Mouse (Mus musculus) adrenal gland, adult 18-20 months (tissue): ENCODE measurements at regions not wholly inside any gene's neighbourhood (a gene's known extent, or its start where the extent isn't known, plus 50 kb on each side); places are given as distances from the start of the nearest gene placed in this dataset.
"Not testable (repeated sequence)": the region's sequence is repeated elsewhere in the genome, so short reads cannot be mapped to it uniquely, and the experiment has no call there.

ENCODE experiments used
- DNase-seq, 2 experiments: peaks; one replicate each; pipeline ENCODE4 v3.0.0; 2021 to 2022; ENCODE audit warnings: low spot score in 2 of 2

DNA sequence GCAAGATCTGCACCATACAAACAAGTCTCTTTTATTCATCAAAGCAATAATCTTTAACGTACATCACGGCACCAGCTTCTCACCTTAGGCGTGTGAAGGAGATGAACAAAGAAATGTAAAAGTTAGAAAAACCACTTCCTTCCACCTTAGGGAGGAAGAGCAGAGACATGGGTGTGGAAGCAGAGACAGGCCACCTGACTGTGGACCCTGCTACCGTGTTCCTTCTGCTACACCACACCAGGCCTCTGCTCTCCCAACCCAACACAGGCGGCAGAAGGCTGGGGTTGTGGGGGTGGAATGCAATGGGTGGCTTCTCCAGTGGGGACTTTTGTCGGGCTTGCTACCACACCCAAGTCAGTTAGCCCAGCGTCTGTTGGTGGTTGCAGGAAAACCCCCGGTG is 540.2 kb upstream of the Gm10131 start:
- DNase-seq = no peak

DNA sequence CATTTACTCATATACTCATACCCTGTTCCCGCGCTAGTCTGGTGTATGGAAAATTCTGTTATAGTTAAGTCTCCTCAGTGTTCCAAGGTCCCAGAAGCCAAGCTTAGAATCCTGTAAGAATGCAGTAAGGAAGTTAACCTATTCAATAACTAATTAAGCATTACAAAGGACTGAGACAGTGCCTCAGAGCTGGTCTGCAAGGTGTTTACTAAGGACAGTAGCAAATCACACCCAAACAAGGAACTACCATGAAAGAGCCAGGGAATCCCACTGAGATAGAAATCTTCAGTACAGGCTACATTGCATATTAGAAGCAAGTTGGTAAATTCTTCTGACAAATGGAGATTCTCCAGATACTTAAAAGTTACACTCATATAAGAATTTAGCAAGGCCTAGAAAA is 516.7 kb upstream of the Gm10131 start:
- not testable (repeated sequence) for DNase-seq

DNA sequence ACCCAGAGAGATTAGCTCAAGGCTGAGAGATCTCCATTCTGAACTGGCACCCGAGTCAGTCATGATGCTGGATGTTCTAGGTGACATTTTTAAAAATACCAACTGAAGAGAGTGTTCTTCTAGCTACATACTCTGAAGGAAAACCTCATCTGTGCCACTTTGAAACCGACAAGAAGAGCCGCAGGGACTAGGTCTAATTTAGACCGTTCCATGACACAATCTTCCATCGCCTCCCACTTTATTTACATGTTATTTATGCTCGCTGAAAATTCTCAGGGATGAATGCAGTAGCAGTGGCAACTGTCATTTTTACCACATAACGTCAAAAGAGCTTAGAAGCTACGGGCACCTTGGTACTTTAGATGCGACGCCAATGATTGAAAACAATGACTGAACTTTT is 514.1 kb upstream of the Gm10131 start:
- no peak for DNase-seq

DNA sequence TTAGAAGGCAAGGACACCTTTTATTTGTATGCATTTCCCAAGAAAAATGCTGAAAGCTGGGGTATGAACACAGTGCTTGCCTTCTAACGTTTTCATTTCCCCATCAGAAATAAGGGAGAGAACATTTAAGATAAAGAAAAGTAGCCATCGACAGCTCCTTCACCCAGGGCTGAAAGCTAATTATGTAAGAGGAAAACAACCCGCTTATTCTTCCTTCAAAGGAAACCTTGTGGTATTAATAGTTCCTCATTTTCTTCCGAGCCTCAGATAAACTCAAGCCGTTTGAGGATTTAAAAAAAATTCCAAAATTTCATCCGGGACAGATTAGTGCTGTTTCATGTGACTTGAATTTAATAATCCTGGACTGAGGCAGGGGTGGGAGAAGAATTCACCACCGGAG is 512.2 kb upstream of the Gm10131 start:
- DNase-seq = no peak

DNA sequence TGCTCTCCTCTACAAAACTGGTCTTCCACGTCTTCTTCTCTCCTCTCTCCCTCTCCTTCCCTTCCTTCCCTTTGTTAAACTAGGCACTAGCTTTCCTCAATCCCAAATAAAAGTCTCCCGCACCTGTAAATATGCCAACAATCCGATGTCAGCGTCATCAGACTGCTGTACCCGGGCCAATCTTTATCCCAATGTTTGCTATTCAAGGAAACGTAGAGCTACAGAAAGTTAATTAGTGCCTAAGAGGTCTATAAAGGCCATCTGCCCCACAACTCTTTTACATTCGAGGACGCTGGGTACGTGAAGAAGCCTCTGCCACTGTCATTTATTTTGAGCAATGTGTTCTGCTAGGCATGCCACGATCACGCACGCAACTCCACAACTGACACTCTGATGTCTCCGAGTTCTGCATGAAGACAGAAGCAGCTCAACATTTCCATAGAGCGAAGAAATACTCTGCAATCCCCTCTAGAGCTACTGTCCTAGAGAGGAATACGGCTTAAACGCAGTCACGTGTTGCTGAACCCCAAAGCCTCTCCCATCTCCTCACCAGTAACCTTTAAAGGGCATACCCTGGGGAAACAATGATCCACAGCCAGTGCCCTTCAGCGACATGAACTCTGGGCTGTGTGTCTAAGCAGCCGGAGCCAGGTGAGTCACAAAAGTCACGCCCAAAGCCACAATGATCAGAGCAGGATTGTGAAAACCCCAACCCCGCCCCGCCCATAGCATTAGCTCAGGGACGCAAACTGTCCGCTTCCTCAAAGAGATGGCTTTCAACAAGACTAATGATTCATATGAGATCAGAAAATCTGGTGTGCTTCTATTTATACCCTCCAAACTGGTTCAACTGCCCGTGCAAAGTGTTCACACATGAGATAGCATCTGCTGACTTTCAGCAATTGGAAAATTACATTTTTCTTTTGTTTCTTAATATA is 510.9 kb upstream of the Gm10131 start:
- peak in 1 of 2 experiments; percentile 3 for DNase-seq

DNA sequence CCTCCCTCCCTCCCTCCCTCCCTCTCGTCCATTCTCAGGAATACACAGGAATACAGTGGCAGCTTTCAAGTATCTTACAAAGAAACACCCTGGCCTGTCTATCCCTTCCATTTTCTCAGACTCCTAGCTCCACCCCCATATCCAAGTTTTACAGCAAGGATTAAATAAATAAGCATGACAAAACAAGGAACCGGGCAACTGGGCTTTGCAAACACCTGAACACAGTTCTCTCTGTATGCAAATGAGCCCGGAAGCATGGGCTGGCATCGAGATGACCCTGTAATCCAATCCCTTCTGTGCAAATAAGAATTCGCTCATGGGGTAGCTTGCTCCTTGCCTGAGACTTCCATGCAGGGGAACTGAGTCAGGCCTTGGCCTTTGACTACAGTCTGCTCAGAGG is 506.5 kb upstream of the Gm10131 start:
- no peak for DNase-seq

DNA sequence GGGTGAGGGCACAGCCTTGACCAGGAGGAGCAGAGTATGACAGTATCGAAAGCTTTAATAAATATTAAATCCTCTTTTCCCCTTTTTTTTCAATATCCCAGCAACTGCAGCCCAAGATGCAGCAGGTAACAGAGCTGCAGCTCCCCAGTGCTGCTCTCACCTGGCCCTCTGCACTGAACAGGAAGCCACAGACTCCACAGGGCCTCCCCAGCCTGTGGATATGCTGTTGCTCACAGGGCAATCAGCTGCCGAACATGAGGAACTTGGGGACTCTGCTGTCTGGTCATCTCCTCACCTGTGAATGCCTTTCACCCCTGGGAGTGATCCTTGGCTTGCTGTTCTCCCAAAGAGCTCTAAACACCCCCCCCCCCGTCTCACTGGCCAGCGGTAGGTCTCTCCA is 503.4 kb upstream of the Gm10131 start:
- DNase-seq = no peak

DNA sequence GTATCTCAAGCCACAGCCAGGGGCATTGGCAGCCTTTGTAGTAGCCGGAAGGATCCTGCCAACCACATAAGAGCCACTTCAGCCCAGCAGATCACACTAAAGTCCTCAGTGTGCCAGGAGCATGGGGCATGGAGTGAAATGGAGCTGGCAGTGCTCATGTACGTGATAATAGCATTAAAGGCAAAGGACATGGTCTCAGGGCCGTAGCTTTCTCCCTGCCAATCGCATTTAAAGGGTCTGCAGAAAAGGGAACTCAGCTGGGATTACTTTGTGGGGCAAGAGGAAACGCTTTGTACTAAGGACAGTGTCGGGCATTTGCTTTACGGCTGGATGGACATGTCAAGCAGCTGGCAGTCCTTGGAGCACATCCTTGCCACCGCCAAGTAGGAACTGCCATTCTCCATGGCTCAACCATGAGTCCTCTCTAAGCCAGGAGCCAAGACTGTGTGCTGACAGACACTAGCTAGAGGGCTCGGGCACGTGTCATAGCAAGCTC is 502.5 kb upstream of the Gm10131 start:
- no peak for DNase-seq

DNA sequence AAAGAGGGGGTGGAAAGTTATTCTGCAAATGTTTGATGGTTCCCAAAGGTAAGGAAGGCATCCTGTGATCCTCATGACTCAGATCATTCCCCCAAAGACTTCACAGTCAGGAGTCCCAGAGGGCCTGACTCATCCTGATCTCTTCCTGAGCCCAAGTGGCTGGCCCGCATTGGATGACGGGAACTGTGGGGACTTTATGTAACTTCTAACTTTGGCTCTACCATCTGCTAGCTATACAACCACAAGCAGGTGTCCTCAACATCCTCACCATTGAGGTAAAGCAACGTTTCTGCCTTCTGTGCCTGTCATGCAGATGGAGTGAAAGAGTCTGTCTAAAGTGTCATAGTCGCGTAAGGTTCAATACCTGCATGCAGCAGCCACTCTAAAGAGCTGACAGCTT is 501.6 kb upstream of the Gm10131 start:
- no peak for DNase-seq

DNA sequence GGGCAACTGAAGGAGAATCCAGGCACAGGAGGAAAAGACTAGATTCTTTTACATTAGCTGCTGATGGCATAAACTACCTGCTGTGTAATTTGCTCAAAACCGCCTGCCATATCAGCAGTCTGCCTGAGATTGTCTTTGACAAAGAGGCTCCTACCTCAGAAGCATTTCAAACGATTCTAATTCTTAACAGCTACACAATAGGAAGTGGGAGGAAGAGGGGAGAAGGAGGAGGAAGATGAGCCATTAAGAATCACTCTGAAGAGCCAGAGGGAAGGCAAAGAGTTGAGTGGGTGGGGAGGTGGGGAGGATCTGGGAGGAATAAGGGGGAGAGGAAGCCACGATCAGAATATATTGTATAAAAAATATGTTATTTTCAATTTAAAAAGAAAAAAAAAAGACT is 500.9 kb upstream of the Gm10131 start:
- no peak for DNase-seq

DNA sequence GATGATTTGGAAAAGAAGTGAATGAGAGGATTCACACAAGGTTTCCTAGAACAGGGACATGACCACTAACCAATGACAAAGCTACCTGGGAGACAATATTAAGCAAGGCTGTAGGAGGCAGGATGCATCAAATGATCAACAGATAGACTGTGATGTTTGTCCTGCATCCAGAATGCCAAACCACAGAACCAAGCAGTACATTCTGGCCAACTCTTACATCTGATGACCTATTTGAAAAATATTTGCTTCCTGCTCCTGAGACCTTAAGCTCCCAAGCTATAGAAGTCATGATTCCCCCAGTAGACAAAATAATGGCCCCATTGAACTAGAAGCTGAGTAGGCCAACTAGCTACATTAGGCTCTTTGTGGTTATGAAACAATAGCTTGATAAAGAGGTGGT is 498.6 kb upstream of the Gm10131 start:
- DNase-seq = no peak

DNA sequence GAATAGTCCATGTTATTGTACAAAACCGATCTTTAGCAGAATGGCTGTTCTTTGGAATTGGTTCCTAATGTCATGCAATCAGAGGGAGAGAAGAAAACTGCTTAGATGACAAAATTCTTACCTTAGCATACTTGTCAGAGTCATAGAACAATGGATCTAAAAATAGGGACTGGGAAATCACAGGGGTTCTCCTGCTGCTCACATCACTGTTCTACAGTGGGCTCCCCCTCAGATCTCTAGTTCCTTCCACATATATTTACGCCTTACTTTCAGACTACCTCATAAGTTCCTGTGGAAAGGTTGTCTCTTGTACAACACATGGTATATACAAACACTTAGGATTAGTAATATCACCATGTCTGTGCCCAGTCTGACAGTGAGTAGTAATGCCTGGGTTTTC is 495.9 kb upstream of the Gm10131 start:
- no peak for DNase-seq

DNA sequence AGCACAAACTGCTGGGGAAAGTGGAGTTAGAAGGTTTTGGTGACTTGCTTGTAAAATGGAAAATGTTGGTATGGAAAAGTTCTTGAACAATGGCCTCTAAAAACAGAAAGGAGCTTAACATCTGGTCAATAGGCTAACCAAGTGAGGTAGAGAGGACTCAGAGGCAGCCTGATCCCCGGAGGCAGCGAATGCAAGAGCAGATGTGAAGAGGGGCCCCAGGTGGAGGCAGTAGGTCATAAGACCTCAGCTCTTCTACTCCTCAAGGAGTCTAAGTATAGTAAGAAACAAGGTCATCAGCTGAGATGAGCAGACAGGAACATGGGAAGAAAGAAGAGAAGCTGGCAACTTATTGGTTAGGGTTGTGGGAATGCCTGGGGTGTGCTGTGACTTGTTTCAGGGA is 493.5 kb upstream of the Gm10131 start:
- DNase-seq = no peak

DNA sequence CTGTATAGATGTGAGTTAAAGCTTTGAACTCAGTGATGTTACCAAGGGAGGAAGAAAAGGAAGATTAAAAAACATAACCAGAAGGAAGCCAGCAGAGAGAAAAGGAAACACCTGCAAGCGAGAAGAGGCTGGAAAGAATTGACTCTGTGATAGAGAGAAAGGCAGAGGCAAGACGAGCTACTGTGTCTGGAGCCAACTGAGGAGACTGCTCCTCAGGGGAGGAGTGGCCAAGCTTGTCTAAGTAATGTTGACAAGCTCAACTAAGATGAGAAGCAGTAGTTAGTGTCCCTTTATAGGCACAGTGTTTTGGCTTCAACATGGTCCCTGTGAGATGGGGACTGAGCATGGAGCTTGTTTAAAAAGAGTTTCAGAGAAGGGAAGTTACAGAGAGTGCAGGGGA is 493.0 kb upstream of the Gm10131 start:
- no peak for DNase-seq

DNA sequence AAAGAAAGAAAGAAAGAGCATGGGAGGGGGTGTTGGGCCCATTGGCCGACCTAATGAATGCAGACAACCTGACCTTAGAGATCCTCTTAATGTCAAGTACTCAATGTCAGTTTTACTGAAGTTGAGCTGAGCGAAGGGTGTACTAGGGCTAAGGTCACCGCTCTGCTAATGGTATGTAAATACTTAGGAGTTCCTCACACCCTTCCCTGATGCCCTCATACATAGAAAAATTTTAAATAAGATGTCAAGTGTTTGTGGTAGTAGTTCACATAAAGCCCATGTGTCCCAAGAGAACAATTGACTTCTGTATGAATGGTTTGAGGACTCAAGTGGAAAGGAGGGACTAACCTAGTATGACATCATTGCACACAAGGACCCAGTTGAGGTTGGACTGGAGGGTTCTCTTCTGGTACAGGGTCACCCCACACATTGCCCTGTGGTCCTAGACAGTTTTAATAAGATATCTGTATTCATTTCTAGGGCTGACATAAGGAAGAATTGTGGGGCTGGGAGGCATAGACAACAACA is 490.0 kb upstream of the Gm10131 start:
- no peak for DNase-seq

DNA sequence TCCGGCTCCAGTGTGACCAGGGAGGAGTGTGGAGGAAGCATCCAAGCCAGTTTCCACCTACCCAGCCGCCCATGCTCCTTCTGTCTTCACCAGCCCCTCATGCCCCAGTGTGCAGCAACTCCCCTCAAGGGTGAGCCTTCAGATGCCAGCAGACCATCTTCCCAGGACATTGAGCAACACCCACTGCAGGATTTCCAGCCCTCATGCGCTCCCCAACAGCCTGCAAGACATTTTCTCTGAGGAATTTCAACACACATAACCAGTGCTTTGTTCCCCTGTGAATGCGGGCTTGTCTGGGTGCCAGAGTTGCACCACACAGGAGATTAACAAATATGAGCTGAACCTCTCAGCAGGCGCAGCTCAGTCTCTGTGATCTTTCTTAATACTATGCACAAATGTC is 489.3 kb upstream of the Gm10131 start:
- peak in 1 of 2 experiments; percentile 41 for DNase-seq

DNA sequence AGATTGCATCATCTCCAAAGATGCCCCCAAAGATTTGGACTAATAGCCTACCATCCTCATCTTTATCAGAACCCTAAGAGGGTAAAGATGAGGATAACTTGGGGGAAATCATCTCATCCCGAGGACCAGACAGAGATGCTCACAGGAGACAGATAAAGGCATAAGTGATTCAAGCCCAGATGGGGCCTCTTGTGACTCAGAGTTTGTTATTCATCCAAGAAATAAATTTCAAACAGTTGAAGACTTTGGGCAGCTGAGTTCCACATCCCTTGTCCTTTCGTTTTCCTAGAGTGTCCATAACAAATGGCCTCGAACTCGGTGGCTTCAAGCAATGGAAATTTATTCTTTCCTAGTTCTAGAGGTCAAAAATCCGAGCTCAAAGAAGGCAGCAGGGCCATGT is 485.1 kb upstream of the Gm10131 start:
- DNase-seq = no peak

DNA sequence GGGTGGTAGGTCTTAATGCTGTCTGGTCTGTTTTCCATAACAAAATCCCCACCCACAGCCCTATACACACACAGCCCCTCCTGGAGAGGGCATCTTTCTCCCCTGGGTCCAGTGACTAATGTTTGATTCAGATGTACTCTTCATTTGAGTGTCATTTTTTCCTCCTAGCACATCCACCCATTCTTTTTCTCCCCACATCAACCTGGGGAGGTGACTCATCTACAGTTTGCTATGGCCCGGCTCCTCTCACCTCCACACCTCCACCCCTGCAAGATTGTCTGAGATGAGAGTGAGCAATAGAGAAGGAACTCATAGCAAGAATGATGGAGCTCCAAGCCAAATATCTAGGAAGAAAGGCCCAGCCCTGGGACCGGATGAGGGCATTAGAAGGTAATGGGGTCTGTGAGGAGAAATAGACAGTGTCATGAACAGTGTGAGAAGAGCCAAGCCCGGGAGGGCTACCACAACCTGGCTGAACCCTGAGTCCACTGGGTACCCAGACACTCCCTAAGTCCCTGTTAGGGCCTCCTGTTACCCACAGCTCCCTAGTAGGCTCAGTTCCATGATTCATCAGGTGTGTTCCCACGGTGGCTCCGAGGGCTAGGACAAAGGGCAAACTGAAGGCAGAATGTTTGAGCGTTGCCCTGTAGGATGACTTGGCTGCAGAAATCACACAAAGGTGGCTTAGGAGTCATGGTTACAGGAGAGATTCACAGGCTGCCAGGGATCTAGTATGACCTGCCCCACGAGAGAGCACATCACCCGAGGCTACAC is 479.6 kb upstream of the Gm10131 start:
- no peak for DNase-seq

DNA sequence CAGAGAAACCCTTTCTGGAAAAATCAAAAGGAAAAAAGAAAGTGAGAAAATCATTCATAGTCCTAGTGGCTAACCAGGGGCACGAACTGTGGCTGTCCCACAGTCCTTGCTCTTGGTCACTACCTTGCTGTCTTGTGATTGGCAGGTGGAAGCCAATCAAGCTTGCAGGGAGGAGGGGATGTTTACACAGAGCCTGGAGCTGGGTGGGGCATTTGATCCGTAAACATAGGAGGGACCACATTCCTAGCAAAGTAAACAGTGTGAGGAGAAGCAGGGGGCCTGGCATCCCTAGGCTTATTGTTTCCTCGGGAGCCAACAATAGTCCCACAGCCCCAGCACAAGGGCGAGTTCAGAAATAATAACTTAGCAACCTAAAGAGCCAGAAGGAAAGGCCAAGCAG is 466.5 kb upstream of the Gm10131 start:
- DNase-seq = no peak

DNA sequence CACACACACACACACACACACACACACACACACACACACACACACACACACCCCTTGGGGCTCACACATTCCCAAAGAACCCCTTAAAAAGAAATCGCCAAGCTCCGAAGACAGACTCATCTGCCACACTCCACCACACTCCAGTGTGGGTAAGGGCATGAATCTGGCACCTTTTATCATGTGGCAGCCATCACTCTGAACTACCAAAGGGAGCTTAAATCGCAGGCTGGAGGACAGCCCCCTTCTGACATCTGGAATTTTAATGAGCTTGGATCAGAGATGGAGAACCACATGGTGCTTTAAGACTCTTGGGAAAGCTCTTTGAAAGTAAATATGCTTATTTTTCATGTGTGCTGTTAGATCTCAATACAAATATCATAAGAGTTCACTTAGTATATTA is 462.5 kb upstream of the Gm10131 start:
- DNase-seq = no peak

DNA sequence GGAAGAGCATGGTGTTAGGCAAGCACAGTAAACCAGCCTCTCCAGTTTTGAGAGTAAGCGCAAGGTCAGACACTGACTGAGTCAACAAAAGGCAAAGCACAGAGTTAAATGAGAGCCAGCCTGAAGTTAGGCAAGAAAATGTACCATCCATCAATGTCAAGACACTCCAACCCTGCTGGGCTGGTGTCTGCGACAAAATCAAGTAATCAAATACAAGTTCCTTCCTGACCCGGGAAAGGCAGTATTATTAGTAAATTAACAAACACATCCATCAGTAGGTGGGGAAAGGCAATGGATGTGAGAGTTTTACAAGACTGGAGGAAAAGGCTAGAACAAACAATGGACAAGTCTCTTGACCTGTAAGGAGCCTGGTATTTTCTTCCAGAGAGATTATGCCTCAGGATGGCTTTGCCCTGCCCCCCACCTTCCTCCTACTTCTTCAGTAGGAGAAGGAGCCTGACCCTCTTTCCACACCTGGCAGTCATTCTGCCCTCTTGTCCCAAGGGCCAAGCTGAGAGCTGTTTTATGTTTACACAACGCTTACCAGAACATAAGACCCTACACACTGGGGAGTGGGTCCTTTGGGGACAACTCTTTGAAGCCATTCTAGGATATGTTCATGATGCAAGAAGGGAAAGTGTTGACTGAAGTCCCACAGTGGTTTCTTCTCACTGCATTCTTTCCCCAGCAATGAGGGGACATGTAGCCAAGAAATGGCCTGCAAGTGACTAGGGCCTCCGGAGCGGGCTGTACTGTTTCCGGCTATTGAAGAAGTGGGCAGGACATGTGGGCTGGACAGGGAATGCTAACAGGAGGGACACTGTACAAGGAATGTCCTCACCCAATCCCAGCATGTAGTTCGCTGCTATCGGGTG is 461.7 kb upstream of the Gm10131 start:
- peak in 1 of 2 experiments; percentile 12 for DNase-seq
